7 mouse cellular contexts compared by ENCODE assay signal in the genomic region with DNA sequence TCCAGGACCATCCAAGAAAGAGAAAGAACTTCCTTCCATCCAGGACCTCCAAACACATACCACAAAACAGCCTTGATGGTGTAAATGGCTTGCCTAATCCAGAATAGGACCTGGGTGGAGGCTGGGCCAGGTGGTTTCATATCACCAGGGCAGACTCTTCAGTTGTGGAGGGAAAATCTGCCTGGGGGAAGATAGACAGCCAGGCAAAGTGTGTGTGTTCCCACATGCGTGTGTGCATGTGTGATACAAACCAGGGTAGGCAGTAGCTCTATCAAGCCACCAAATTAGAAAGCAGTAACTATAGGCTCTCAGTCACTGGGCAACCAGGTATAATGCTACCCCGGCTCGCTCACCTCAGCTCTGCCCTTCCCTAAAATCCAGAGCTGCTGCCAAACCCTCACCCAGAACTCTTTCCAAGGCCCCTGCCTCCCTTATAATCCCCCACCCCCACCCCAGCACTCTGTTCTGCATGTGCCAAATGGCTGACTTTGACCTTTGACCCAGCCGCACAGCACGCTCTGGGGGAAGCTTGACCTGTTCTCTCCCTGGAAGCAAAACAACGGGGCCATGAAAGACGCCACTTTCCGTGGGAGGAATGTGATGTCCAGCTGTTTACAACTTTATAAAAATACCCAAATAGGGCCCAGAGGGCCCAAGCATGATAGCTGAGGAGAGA. TPM values are rescaled to one million over a fixed set of nuclear protein-coding genes. Genes with fewer than 3 reads are reported as not detected.
DNase-seq lines count a peak whose midpoint lies in the region; TF ChIP-seq lines count a peak whose summit lies in the region.

No protein-coding gene starts in this region.

- no peaks in the 10 kb centered on the region for H3K9me3 ChIP-seq in midbrain, embryonic 10.5 days (replicated peaks)

- H3K4me3 ChIP-seq in midbrain, embryonic 10.5 days = peak overlapping the region; percentile 21; the same call in 1 of the 2 replicates

- no peaks in the 10 kb centered on the region for H3K36me3 ChIP-seq in midbrain, embryonic 10.5 days

- TF ChIP-seq POLR2A in brain, embryonic 14.5 days (IDR thresholded peaks at IDR 0.05; ENCODE audit: borderline replicate concordance, extremely low read depth, insufficient read depth, insufficient read length, poor library complexity, severe bottlenecking) = no peak

- peaks cover 37% of the 10 kb centered on the region for H3K4me1 ChIP-seq in midbrain, embryonic 10.5 days

- peak; percentile 73 for DNase-seq in ES-CJ7 (ENCODE audit: low read depth, low spot score)
- peak; percentile 30 for DNase-seq in brain, embryonic 14.5 days (ENCODE audit: low read depth)
- peak; percentile 36 for DNase-seq in kidney, adult 11 months
- DNase-seq in midbrain, embryonic 10.5 days (ENCODE audit: low spot score) = peak; percentile 80
- DNase-seq in spleen, postnatal 10 days (ENCODE audit: low spot score in 2 of 2) = no peak
- DNase-seq in T-cell, adult 2 months (ENCODE audit: low spot score) = no peak
- no peak for DNase-seq in B cell, adult 2 months

- 25% methylated on average over 8 of the region's 8 CpGs for WGBS in midbrain, embryonic 10.5 days

- peak overlapping the region; percentile 87 for H3K27ac ChIP-seq in midbrain, embryonic 10.5 days (replicated peaks)

- no peaks in the 10 kb centered on the region for H3K27me3 ChIP-seq in midbrain, embryonic 10.5 days (ENCODE audit: low read depth, poor library complexity, severe bottlenecking)

- no peak for TF ChIP-seq CTCF in brain, embryonic 14.5 days (IDR thresholded peaks at IDR 0.05; ENCODE audit: borderline replicate concordance, extremely low read depth, insufficient read depth, insufficient read length)

RNA-seq across cellular contexts. Expression of a gene that starts 24.5 kb away (rescaled TPM):
- 67.3 and 79.2 TPM in 2 replicates for polyA plus RNA-seq in brain, embryonic 14.5 days (2012; rRNA removed)
- 37.2 and 37.9 TPM in 2 replicates for polyA plus RNA-seq in midbrain, embryonic 10.5 days (2016; fragmentation: Nextera tagmentation; extraction: Ambion mirVana)

RNA-seq across cellular contexts. Expression of a gene that starts 45.9 kb away (rescaled TPM):
- 24.4 and 39.0 TPM in 2 replicates for polyA plus RNA-seq in brain, embryonic 14.5 days (2012; rRNA removed)
- polyA plus RNA-seq in midbrain, embryonic 10.5 days (2016; fragmentation: Nextera tagmentation; extraction: Ambion mirVana) = 83.1 and 85.4 TPM in 2 replicates

Comparison
In these comparisons a context has a peak if more than half of its experiments do, and no peak if none do; other contexts are left out.
1. DNase-seq: peak in ES-CJ7 (single experiment), brain, embryonic 14.5 days (single experiment), kidney, adult 11 months (single experiment) and midbrain, embryonic 10.5 days (single experiment); none in spleen, postnatal 10 days (0 of 2), T-cell, adult 2 months (single experiment) and B cell, adult 2 months (0 of 2).